Mouse (Mus musculus) layer of hippocampus, adult 2 months (tissue): ENCODE results near the gene Cacng2. TPM values are rescaled to one million over a fixed set of nuclear protein-coding genes. Genes with fewer than 3 reads are reported as not detected.

Experiments
- DNase-seq, 2 experiments: peaks; one replicate each; pipeline ENCODE4 v3.0.0; 2022; ENCODE audit warnings: low spot score in 2 of 2
- H3K27ac ChIP-seq: fragments of 200-600 bp; 2 replicates; pipeline ENCODE4 v1.8.1; 2022
- H3K4me3 ChIP-seq: fragments of 200-600 bp; 2 replicates; pipeline ENCODE4 v1.8.1; 2022; ENCODE audit warnings: mild to moderate bottlenecking
- CTCF ChIP-seq: fragments of 200-600 bp; conservative IDR thresholded peaks from 2 replicates; pipeline ENCODE4 v1.8.1; 2022; ENCODE audit warnings: antibody characterized with exemption, mild to moderate bottlenecking, moderate library complexity
- total RNA-seq, 2 experiments: library from RNA; stranded (reverse); gene quantifications; 2 replicates each; pipeline ENCODE4 v1.2.3; 2021

The Cacng2 gene
- total RNA-seq, 2 experiments from 2014 or later: 36.0 to 36.8 TPM

- no peak for DNase-seq
- Histone ChIP-seq H3K4me3 (no peak overlapping the region), H3K27ac (no peak overlapping the region)
- TF ChIP-seq CTCF: no peak
Observed at GRCm38 (mm10) chr15:78078206-78078605, 41.6 kb downstream of the Cacng2 start.

DNA sequence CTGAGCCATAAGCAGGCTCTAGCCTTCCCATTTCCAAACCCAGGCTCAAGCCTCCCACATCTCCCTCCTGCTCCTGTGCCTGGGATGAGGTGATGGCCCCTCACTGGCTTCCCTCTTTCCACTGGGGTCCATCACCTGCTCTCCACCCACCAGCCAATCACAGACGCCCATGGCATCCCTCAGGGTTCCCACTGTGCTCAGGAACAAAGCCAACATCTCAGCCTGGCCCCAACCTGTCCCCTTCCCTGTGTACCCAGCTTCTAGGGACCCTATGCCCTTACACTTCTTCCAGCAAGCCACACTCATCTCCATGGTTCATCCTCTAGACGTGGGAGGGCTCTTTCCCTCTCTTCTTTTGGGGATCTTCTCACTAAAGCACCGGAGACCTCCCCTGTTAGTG is 43.9 kb downstream of the Cacng2 start:
- Histone ChIP-seq H3K27ac (no peak overlapping the region), H3K4me3 (no peak overlapping the region)
- no peak for TF ChIP-seq CTCF
- DNase-seq: no peak

- no peak overlapping the region for H3K4me3 ChIP-seq
- H3K27ac ChIP-seq: no peak overlapping the region
- TF ChIP-seq CTCF: no peak
- no peak for DNase-seq
Observed at GRCm38 (mm10) chr15:78073109-78073508, 46.7 kb downstream of the Cacng2 start.

- DNase-seq: no peak
- H3K27ac ChIP-seq: no peak overlapping the region
- no peak for TF ChIP-seq CTCF
- no peak overlapping the region for H3K4me3 ChIP-seq
Observed at GRCm38 (mm10) chr15:78066475-78066874, 53.4 kb downstream of the Cacng2 start.

DNA sequence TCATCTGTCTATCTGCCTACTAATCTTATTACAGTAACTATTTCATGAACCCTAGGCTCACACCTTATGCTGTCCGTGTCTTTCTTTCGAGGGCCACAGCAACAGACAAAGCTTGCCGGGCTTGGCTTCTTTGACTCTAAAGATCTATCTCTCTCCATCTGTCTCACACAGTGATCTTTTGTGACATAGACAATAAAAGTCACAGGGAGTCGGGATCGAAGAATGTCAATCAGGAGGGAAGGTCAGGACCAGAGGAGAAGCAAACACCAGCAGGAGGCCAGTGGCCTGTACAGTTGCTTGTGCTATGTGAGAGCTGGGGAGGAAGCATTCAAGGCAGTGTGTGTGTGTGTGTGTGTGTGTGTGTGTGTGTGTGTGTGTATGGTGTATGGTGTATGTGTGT is 54.3 kb downstream of the Cacng2 start:
- no peak overlapping the region for H3K27ac ChIP-seq
- H3K4me3 ChIP-seq: no peak overlapping the region
- no peak for TF ChIP-seq CTCF
- DNase-seq: no peak

DNA sequence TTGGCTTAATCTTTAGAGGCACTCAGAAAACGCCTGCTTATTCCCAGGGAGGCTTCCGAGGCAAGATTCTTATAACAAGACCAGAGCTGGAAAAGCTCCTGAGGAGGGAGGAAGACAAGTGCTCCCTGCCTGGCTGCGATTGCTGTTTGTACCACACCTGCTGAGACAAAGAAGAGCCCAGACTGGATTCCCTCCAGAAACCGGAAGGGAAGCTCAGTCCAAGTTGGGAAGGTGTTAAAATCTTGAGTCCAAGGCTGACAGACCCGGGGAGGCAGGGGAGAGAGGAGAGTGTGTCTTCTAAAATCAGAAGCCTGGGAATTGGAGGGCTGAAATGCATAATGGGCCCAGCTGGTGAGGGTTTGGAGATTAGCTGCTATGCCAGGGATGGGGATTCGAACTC is 55.5 kb downstream of the Cacng2 start:
- DNase-seq: no peak
- no peak for TF ChIP-seq CTCF
- Histone ChIP-seq H3K4me3 (no peak overlapping the region), H3K27ac (no peak overlapping the region; the same call in 1 of the 2 replicates)

GRCm38 (mm10) chr15:78062467-78062866 is 57.4 kb downstream of the Cacng2 start:
- H3K27ac ChIP-seq: no peak overlapping the region
- no peak for DNase-seq
- H3K4me3 ChIP-seq: no peak overlapping the region
- TF ChIP-seq CTCF: no peak

GRCm38 (mm10) chr15:78056930-78057329 is 62.9 kb downstream of the Cacng2 start:
- no peak for DNase-seq
- Histone ChIP-seq H3K4me3 (no peak overlapping the region), H3K27ac (no peak overlapping the region)
- no peak for TF ChIP-seq CTCF

GRCm38 (mm10) chr15:78050682-78051081 is 69.1 kb downstream of the Cacng2 start:
- Histone ChIP-seq H3K27ac (no peak overlapping the region), H3K4me3 (no peak overlapping the region)
- TF ChIP-seq CTCF: no peak
- DNase-seq: no peak

DNA sequence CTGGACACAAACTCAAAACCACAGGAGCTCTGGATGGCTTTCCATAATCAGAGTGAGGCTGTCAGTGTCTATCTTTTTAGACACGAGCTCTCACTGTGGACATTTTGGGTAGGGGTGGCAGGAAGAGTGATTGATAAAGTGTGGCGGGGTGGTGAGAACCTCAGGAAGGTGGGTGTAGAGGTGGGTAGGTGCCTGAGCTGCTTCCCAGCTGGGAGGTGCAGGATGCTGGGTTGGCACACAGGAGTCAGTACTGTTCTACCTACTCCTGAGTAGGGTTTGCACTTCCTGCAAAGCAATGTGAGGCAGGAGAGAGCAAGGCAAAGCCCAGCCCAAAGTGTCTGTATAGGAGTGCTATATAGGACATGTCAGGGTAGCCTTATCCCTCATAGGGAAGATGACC is 69.9 kb downstream of the Cacng2 start:
- TF ChIP-seq CTCF: no peak
- no peak overlapping the region for H3K27ac ChIP-seq
- no peak for DNase-seq
- no peak overlapping the region for H3K4me3 ChIP-seq

DNA sequence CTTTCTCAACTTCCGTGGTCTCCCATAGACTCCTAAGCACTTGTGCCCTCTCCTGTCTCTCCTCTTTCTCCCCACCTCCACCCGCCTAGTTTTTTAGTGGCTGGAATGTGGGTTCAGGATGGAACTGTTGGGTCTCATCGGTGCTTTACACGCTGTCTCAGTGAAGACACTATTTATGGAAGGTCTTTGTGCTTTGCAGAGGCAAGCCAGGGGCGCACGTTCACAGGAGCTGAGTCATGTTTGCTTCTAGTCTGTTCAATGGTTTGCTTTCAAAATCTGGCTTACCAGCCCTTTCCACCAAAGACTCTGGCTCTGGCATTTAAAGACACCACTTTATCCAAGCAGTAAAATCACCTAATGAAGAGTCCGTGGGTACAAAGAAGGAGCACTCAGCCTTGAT is 74.0 kb downstream of the Cacng2 start:
- Histone ChIP-seq H3K4me3 (no peak overlapping the region), H3K27ac (peak overlapping the region; percentile 18; the same call in 1 of the 2 replicates)
- no peak for TF ChIP-seq CTCF
- no peak for DNase-seq

- no peak for TF ChIP-seq CTCF
- peak overlapping the region; percentile 37; the same call in 1 of the 2 replicates for H3K27ac ChIP-seq
- DNase-seq: no peak
- peak overlapping the region; percentile 15; the same call in 1 of the 2 replicates for H3K4me3 ChIP-seq
Observed at GRCm38 (mm10) chr15:78045314-78045713, 74.5 kb downstream of the Cacng2 start.

DNA sequence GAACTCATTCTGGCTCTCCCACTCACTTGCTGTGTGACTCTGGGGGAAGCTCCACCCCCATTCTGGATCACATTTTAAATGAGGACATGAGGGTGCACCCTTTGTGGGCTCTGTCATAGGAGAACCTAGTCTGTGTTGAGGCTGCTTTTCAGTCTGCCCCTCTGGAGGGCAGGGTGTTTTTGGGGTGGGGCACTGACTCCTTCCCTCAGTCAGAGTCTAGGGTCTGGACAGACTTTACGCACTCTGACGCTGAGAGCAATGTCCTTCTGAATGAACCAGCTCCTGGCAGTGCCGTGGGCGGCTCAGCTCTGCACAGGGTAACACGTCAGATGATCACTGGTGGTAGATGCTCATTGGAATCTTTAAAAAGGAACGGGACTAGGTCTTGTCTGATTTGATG is 75.0 kb downstream of the Cacng2 start:
- no peak for TF ChIP-seq CTCF
- H3K4me3 ChIP-seq: no peak overlapping the region; the same call in 1 of the 2 replicates
- DNase-seq: no peak
- peak overlapping the region; percentile 37; the same call in 1 of the 2 replicates for H3K27ac ChIP-seq

- no peak overlapping the region for H3K4me3 ChIP-seq
- no peak for DNase-seq
- TF ChIP-seq CTCF: no peak
- no peak overlapping the region for H3K27ac ChIP-seq
Observed at GRCm38 (mm10) chr15:78042706-78043105, 77.1 kb downstream of the Cacng2 start.

DNA sequence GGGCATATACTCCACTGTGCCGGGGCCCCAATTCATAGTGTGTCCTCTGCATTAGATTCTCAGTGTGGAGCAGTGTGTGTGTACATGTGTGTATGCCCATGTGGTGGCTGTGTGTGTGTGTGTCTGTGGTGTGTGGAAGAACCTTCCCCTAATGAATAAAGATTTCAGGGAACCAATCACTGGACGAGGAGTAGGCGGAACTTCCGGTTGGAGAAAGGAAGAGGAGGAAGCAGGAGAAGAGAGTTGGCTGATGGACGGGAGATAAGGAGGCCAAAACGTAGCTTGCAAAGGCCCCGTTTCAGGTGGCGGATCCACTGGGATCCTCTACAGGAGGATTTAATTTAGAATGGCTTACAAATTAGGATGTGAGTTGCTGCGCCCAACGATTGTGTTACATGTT is 82.2 kb downstream of the Cacng2 start:
- no peak for DNase-seq
- no peak overlapping the region for H3K4me3 ChIP-seq
- TF ChIP-seq CTCF: no peak
- H3K27ac ChIP-seq: no peak overlapping the region
